In genomic region chr11:102083193-102083592, GRCm38 (mm10) we compare ENCODE assay signal across 18 mouse cellular contexts. TPM values are rescaled to one million over a fixed set of nuclear protein-coding genes. Genes with fewer than 3 reads are reported as not detected.
DNase-seq lines count a peak whose midpoint lies in the region; ATAC-seq and TF ChIP-seq lines count a peak whose summit lies in the region.
"Had no signal": no experiment of that assay in that cellular context is flagged by ENCODE, and none has a peak within 500 bp of the region (broad histone marks: within the 10 kb centered on the region; RNA-seq: fewer than 3 reads in every experiment).

No protein-coding gene starts in this region.

- DNase-seq in embryonic facial prominence, embryonic 14.5 days (ENCODE audit: low spot score), result peak; percentile 43
- no peak for DNase-seq in embryonic facial prominence, embryonic 10.5 days (ENCODE audit: low spot score)
- DNase-seq in liver, embryonic 11.5 days (ENCODE audit: low spot score), result no peak
- no peak for DNase-seq in liver, postnatal 0 days
- DNase-seq in forebrain, postnatal 0 days, result peak; percentile 29
- DNase-seq in cerebellum, adult 11-12 months, result no peak
- no peak for DNase-seq in spleen, postnatal 10 days (ENCODE audit: low spot score in 2 of 2)
- DNase-seq: adrenal gland, postnatal 10 days; gastrocnemius, adult 2 months; layer of hippocampus, adult 9-11 months; thymus, adult 18-20 months had no signal

- no peak overlapping the region for H3K9ac ChIP-seq in embryonic facial prominence, embryonic 14.5 days (ENCODE audit: low read depth, low read length)
- H3K9ac ChIP-seq in liver, embryonic 11.5 days (ENCODE audit: low read depth, low read length), result no peak overlapping the region
- no peak overlapping the region for H3K9ac ChIP-seq in liver, postnatal 0 days (replicated peaks)
- no peak overlapping the region for H3K9ac ChIP-seq in forebrain, postnatal 0 days
- H3K9ac ChIP-seq in neural tube, embryonic 12.5 days, result no peak overlapping the region

- no peaks in the 10 kb centered on the region for H3K27me3 ChIP-seq in embryonic facial prominence, embryonic 14.5 days (replicated peaks; ENCODE audit: control insufficient read depth, insufficient read depth, low read length)
- H3K27me3 ChIP-seq in embryonic facial prominence, embryonic 10.5 days (replicated peaks; ENCODE audit: low read depth, poor library complexity, severe bottlenecking), result peaks cover 25% of the 10 kb centered on the region
- H3K27me3 ChIP-seq in liver, embryonic 11.5 days (replicated peaks; ENCODE audit: control insufficient read depth, insufficient read depth, low read length), result peaks cover 14% of the 10 kb centered on the region; the same call in 1 of the 2 replicates
- peaks cover 21% of the 10 kb centered on the region for H3K27me3 ChIP-seq in liver, postnatal 0 days (ENCODE audit: insufficient read depth, low read length)
- no peaks in the 10 kb centered on the region for H3K27me3 ChIP-seq in forebrain, postnatal 0 days (ENCODE audit: insufficient read depth, low read length)
- no peaks in the 10 kb centered on the region for H3K27me3 ChIP-seq in neural tube, embryonic 12.5 days (replicated peaks)
- H3K27me3 ChIP-seq: lung, embryonic 15.5 days had no signal

- peaks cover 8% of the 10 kb centered on the region; the same call in 1 of the 2 replicates for H3K4me1 ChIP-seq in embryonic facial prominence, embryonic 14.5 days (ENCODE audit: control insufficient read depth, insufficient read depth, low read length)
- H3K4me1 ChIP-seq in embryonic facial prominence, embryonic 10.5 days, result peaks cover 59% of the 10 kb centered on the region
- H3K4me1 ChIP-seq in liver, embryonic 11.5 days (replicated peaks; ENCODE audit: control insufficient read depth, insufficient read depth, low read length), result peaks cover 23% of the 10 kb centered on the region
- peaks cover 22% of the 10 kb centered on the region for H3K4me1 ChIP-seq in liver, postnatal 0 days (ENCODE audit: insufficient read depth)
- H3K4me1 ChIP-seq in forebrain, postnatal 0 days (ENCODE audit: insufficient read depth), result 0 out of 2 replicates have a peak, but pooled peaks cover 9% of the 10 kb centered on the region
- H3K4me1 ChIP-seq in neural tube, embryonic 12.5 days, result peaks cover 46% of the 10 kb centered on the region

- H3K9me3 ChIP-seq in embryonic facial prominence, embryonic 14.5 days (ENCODE audit: control insufficient read depth, low read length), result no peaks in the 10 kb centered on the region
- 0 out of 2 replicates have a peak, but pooled peaks cover 5% of the 10 kb centered on the region for H3K9me3 ChIP-seq in embryonic facial prominence, embryonic 10.5 days
- no peaks in the 10 kb centered on the region for H3K9me3 ChIP-seq in liver, embryonic 11.5 days (ENCODE audit: control insufficient read depth, low read length)
- no peaks in the 10 kb centered on the region for H3K9me3 ChIP-seq in liver, postnatal 0 days (ENCODE audit: low read length)
- no peaks in the 10 kb centered on the region for H3K9me3 ChIP-seq in forebrain, postnatal 0 days (ENCODE audit: low read length)
- H3K9me3 ChIP-seq in neural tube, embryonic 12.5 days, result no peaks in the 10 kb centered on the region
- H3K9me3 ChIP-seq: heart, embryonic 13.5 days; lung, embryonic 15.5 days had no signal

- TF ChIP-seq CTCF in liver, postnatal 0 days (IDR thresholded peaks at IDR 0.05; ENCODE audit: low read depth), result no peak
- no peak for TF ChIP-seq CTCF in forebrain, postnatal 0 days (IDR thresholded peaks at IDR 0.05; ENCODE audit: low read depth)

- TF ChIP-seq EP300 in liver, postnatal 0 days (IDR thresholded peaks at IDR 0.05; ENCODE audit: low read depth), result no peak

- no peak overlapping the region for H3K4me2 ChIP-seq in embryonic facial prominence, embryonic 14.5 days (ENCODE audit: low read depth, low read length)
- peak overlapping the region; percentile 79; the same call in 1 of the 2 replicates for H3K4me2 ChIP-seq in liver, embryonic 11.5 days
- no peak overlapping the region for H3K4me2 ChIP-seq in liver, postnatal 0 days (ENCODE audit: low read depth, low read length)
- no peak overlapping the region for H3K4me2 ChIP-seq in forebrain, postnatal 0 days (ENCODE audit: low read depth)
- peak overlapping the region; percentile 83 for H3K4me2 ChIP-seq in neural tube, embryonic 12.5 days (replicated peaks)

- no peak overlapping the region for H3K27ac ChIP-seq in embryonic facial prominence, embryonic 14.5 days (replicated peaks; ENCODE audit: low read depth, low read length)
- H3K27ac ChIP-seq in embryonic facial prominence, embryonic 10.5 days (replicated peaks), result no peak overlapping the region
- no peak overlapping the region for H3K27ac ChIP-seq in liver, embryonic 11.5 days (ENCODE audit: low read depth, low read length)
- no peak overlapping the region for H3K27ac ChIP-seq in liver, postnatal 0 days (ENCODE audit: low read depth)
- H3K27ac ChIP-seq in forebrain, postnatal 0 days (ENCODE audit: low read depth, low read length), result no peak overlapping the region
- no peak overlapping the region for H3K27ac ChIP-seq in neural tube, embryonic 12.5 days
- H3K27ac ChIP-seq: gastrocnemius, adult 2 months; heart, embryonic 13.5 days; lung, embryonic 15.5 days had no signal

- 58% methylated on average over 4 of the region's 4 CpGs for WGBS in embryonic facial prominence, embryonic 14.5 days
- WGBS in embryonic facial prominence, embryonic 10.5 days, result 60% methylated on average over 4 of the region's 4 CpGs
- WGBS in liver, embryonic 11.5 days, result 65% methylated on average over 4 of the region's 4 CpGs
- 68% methylated on average over 4 of the region's 4 CpGs for WGBS in liver, postnatal 0 days (ENCODE audit: insufficient replicate concordance)
- WGBS in forebrain, postnatal 0 days, result 36% methylated on average over 4 of the region's 4 CpGs
- 49% methylated on average over 4 of the region's 4 CpGs for WGBS in neural tube, embryonic 12.5 days

- peaks cover 3% of the 10 kb centered on the region; the same call in 1 of the 2 replicates for H3K36me3 ChIP-seq in embryonic facial prominence, embryonic 14.5 days (ENCODE audit: control insufficient read depth, insufficient read depth, low read length)
- H3K36me3 ChIP-seq in embryonic facial prominence, embryonic 10.5 days (replicated peaks), result peaks cover 33% of the 10 kb centered on the region
- peaks cover 5% of the 10 kb centered on the region; the same call in 1 of the 2 replicates for H3K36me3 ChIP-seq in liver, embryonic 11.5 days (ENCODE audit: control insufficient read depth, insufficient read depth, low read length)
- H3K36me3 ChIP-seq in liver, postnatal 0 days (replicated peaks; ENCODE audit: insufficient read depth, low read length), result no peaks in the 10 kb centered on the region
- H3K36me3 ChIP-seq in forebrain, postnatal 0 days (ENCODE audit: insufficient read depth), result peaks cover 8% of the 10 kb centered on the region; the same call in 1 of the 2 replicates
- H3K36me3 ChIP-seq in neural tube, embryonic 12.5 days, result peaks cover 20% of the 10 kb centered on the region
- H3K36me3 ChIP-seq: lung, embryonic 15.5 days had no signal

- no peak for ATAC-seq in embryonic facial prominence, embryonic 14.5 days (ENCODE audit: low read depth)
- ATAC-seq in liver, embryonic 11.5 days (replicated peaks; ENCODE audit: low FRiP score), result no peak
- no peak for ATAC-seq in liver, postnatal 0 days
- no peak for ATAC-seq in forebrain, postnatal 0 days
- ATAC-seq in neural tube, embryonic 12.5 days (ENCODE audit: low FRiP score, low read depth), result no peak

- no peak overlapping the region for H3K4me3 ChIP-seq in embryonic facial prominence, embryonic 14.5 days (ENCODE audit: low read depth, low read length)
- no peak overlapping the region for H3K4me3 ChIP-seq in embryonic facial prominence, embryonic 10.5 days
- no peak overlapping the region for H3K4me3 ChIP-seq in liver, embryonic 11.5 days (ENCODE audit: low read depth, low read length)
- no peak overlapping the region for H3K4me3 ChIP-seq in liver, postnatal 0 days (ENCODE audit: low read depth, low read length)
- H3K4me3 ChIP-seq in forebrain, postnatal 0 days (ENCODE audit: low read depth, low read length), result no peak overlapping the region
- H3K4me3 ChIP-seq in neural tube, embryonic 12.5 days, result no peak overlapping the region

RNA-seq across cellular contexts. Expression of gene Mpp2, which starts 5.1 kb away (rescaled TPM):
- 7.6 and 8.4 TPM in 2 replicates for polyA plus RNA-seq in embryonic facial prominence, embryonic 14.5 days (2014; fragmentation: Nextera tagmentation; extraction: Ambion mirVana)
- 12.5 and 12.9 TPM in 2 replicates for polyA plus RNA-seq in embryonic facial prominence, embryonic 10.5 days (2016; fragmentation: Nextera tagmentation; extraction: Ambion mirVana)
- 12.1 and 12.8 TPM in 2 replicates for polyA plus RNA-seq in liver, embryonic 11.5 days (2014; fragmentation: Nextera tagmentation; extraction: Ambion mirVana)
- polyA plus RNA-seq in liver, postnatal 0 days (2015; fragmentation: Nextera tagmentation; extraction: Ambion mirVana), result 3.9 and 4.4 TPM in 2 replicates
- 27.3 and 28.3 TPM in 2 replicates for total RNA-seq in forebrain, postnatal 0 days (2014; rRNA removed)
- polyA plus RNA-seq in forebrain, postnatal 0 days (2015; fragmentation: Nextera tagmentation; extraction: Ambion mirVana), result 14.1 and 21.4 TPM in 2 replicates
- polyA plus RNA-seq in neural tube, embryonic 12.5 days (2016; fragmentation: Nextera tagmentation; extraction: Ambion mirVana), result 23.9 and 25.4 TPM in 2 replicates

RNA-seq across cellular contexts. Expression of gene Ppy, which starts 17.9 kb away (rescaled TPM):
- polyA plus RNA-seq in embryonic facial prominence, embryonic 14.5 days (2014; fragmentation: Nextera tagmentation; extraction: Ambion mirVana), result not detected in 2 replicates
- polyA plus RNA-seq in embryonic facial prominence, embryonic 10.5 days (2016; fragmentation: Nextera tagmentation; extraction: Ambion mirVana), result not detected in 2 replicates
- not detected in 2 replicates for polyA plus RNA-seq in liver, embryonic 11.5 days (2014; fragmentation: Nextera tagmentation; extraction: Ambion mirVana)
- 0.72 TPM in 1 of 2 replicates, not detected in the other for polyA plus RNA-seq in liver, postnatal 0 days (2015; fragmentation: Nextera tagmentation; extraction: Ambion mirVana)
- total RNA-seq in forebrain, postnatal 0 days (2014; rRNA removed), result not detected in 2 replicates
- polyA plus RNA-seq in forebrain, postnatal 0 days (2015; fragmentation: Nextera tagmentation; extraction: Ambion mirVana), result not detected in 2 replicates
- not detected in 2 replicates for polyA plus RNA-seq in neural tube, embryonic 12.5 days (2016; fragmentation: Nextera tagmentation; extraction: Ambion mirVana)
- total RNA-seq: adrenal gland, postnatal 10 days; common myeloid progenitor, adult 5-6 weeks; gastrocnemius, adult 2 months; megakaryocyte-erythroid progenitor cell, adult 5-6 weeks had no signal
- polyA plus RNA-seq: heart, embryonic 13.5 days; kidney, embryonic 16.5 days; limb, embryonic 11.5 days; lung, embryonic 15.5 days had no signal

RNA-seq across cellular contexts. Expression of gene Pyy, which starts 24.4 kb away (rescaled TPM):
- polyA plus RNA-seq in embryonic facial prominence, embryonic 14.5 days (2014; fragmentation: Nextera tagmentation; extraction: Ambion mirVana), result 0.58 and 0.90 TPM in 2 replicates
- 0.32 and 0.49 TPM in 2 replicates for polyA plus RNA-seq in embryonic facial prominence, embryonic 10.5 days (2016; fragmentation: Nextera tagmentation; extraction: Ambion mirVana)
- 1.0 and 2.4 TPM in 2 replicates for polyA plus RNA-seq in liver, embryonic 11.5 days (2014; fragmentation: Nextera tagmentation; extraction: Ambion mirVana)
- 1.8 TPM in 1 of 2 replicates, not detected in the other for polyA plus RNA-seq in liver, postnatal 0 days (2015; fragmentation: Nextera tagmentation; extraction: Ambion mirVana)
- not detected in 2 replicates for total RNA-seq in forebrain, postnatal 0 days (2014; rRNA removed)
- polyA plus RNA-seq in forebrain, postnatal 0 days (2015; fragmentation: Nextera tagmentation; extraction: Ambion mirVana), result not detected in 2 replicates
- polyA plus RNA-seq in neural tube, embryonic 12.5 days (2016; fragmentation: Nextera tagmentation; extraction: Ambion mirVana), result 1.1 TPM in 1 of 2 replicates, not detected in the other
- total RNA-seq: adrenal gland, postnatal 10 days; common myeloid progenitor, adult 5-6 weeks; gastrocnemius, adult 2 months; megakaryocyte-erythroid progenitor cell, adult 5-6 weeks had no signal
- polyA plus RNA-seq: heart, embryonic 13.5 days; kidney, embryonic 16.5 days; limb, embryonic 11.5 days; lung, embryonic 15.5 days had no signal

RNA-seq across cellular contexts. Expression of gene Cd300lg, which starts 41.9 kb away (rescaled TPM):
- 0.70 and 0.85 TPM in 2 replicates for polyA plus RNA-seq in embryonic facial prominence, embryonic 14.5 days (2014; fragmentation: Nextera tagmentation; extraction: Ambion mirVana)
- polyA plus RNA-seq in embryonic facial prominence, embryonic 10.5 days (2016; fragmentation: Nextera tagmentation; extraction: Ambion mirVana), result 0.28 and 0.51 TPM in 2 replicates
- 0.27 and 0.66 TPM in 2 replicates for polyA plus RNA-seq in liver, embryonic 11.5 days (2014; fragmentation: Nextera tagmentation; extraction: Ambion mirVana)
- polyA plus RNA-seq in liver, postnatal 0 days (2015; fragmentation: Nextera tagmentation; extraction: Ambion mirVana), result 1.8 and 2.3 TPM in 2 replicates
- 0.69 and 0.86 TPM in 2 replicates for total RNA-seq in forebrain, postnatal 0 days (2014; rRNA removed)
- 0.15 and 0.30 TPM in 2 replicates for polyA plus RNA-seq in forebrain, postnatal 0 days (2015; fragmentation: Nextera tagmentation; extraction: Ambion mirVana)
- polyA plus RNA-seq in neural tube, embryonic 12.5 days (2016; fragmentation: Nextera tagmentation; extraction: Ambion mirVana), result 0.46 and 0.49 TPM in 2 replicates

RNA-seq across cellular contexts. Expression of gene Mpp3, which starts 54.9 kb away (rescaled TPM):
- 6.3 and 6.4 TPM in 2 replicates for polyA plus RNA-seq in embryonic facial prominence, embryonic 14.5 days (2014; fragmentation: Nextera tagmentation; extraction: Ambion mirVana)
- 8.2 and 10.3 TPM in 2 replicates for polyA plus RNA-seq in embryonic facial prominence, embryonic 10.5 days (2016; fragmentation: Nextera tagmentation; extraction: Ambion mirVana)
- 2.6 and 3.2 TPM in 2 replicates for polyA plus RNA-seq in liver, embryonic 11.5 days (2014; fragmentation: Nextera tagmentation; extraction: Ambion mirVana)
- polyA plus RNA-seq in liver, postnatal 0 days (2015; fragmentation: Nextera tagmentation; extraction: Ambion mirVana), result 0.56 and 0.72 TPM in 2 replicates
- 56.6 and 60.3 TPM in 2 replicates for total RNA-seq in forebrain, postnatal 0 days (2014; rRNA removed)
- 45.5 and 46.4 TPM in 2 replicates for polyA plus RNA-seq in forebrain, postnatal 0 days (2015; fragmentation: Nextera tagmentation; extraction: Ambion mirVana)
- 45.2 and 47.2 TPM in 2 replicates for polyA plus RNA-seq in neural tube, embryonic 12.5 days (2016; fragmentation: Nextera tagmentation; extraction: Ambion mirVana)
- total RNA-seq: common myeloid progenitor, adult 5-6 weeks; megakaryocyte-erythroid progenitor cell, adult 5-6 weeks had no signal

Comparison
In these comparisons a context has a peak if more than half of its experiments do, and no peak if none do; other contexts are left out.
1. DNase-seq: peak in embryonic facial prominence, embryonic 14.5 days (single experiment) and forebrain, postnatal 0 days (single experiment); none in embryonic facial prominence, embryonic 10.5 days (single experiment), liver, embryonic 11.5 days (single experiment), liver, postnatal 0 days (single experiment), cerebellum, adult 11-12 months (single experiment) and spleen, postnatal 10 days (0 of 2).
2. H3K4me2 ChIP-seq: peak in liver, embryonic 11.5 days (single experiment) and neural tube, embryonic 12.5 days (single experiment); none in embryonic facial prominence, embryonic 14.5 days (single experiment), liver, postnatal 0 days (single experiment) and forebrain, postnatal 0 days (single experiment).